Mouse (Mus musculus) hindbrain, embryonic 11.5 days (tissue): Measurements from ENCODE around the gene Junb. TPM values are rescaled to one million over a fixed set of nuclear protein-coding genes. Genes with fewer than 3 reads are reported as not detected.

ENCODE experiments used
- ATAC-seq: fragments of 200-750 bp; cut with Nextera tagmentation; 2 replicates; pipeline ENCODE4 v1.8.0; 2017; ENCODE audit warnings: mild to moderate bottlenecking, moderate TSS enrichment, moderate library complexity; ENCODE audit not compliant: low FRiP score
- DNase-seq: peaks from one replicate; pipeline ENCODE4 v3.0.0-alpha.2; 2015; ENCODE audit warnings: low spot score
- H3K27ac ChIP-seq: fragments of 300-500 bp; sonication (generic); 2 replicates; pipeline ENCODE4 v1.5.1; 2014; ENCODE audit warnings: mild to moderate bottlenecking, low read depth, low read length
- H3K27me3 ChIP-seq: fragments of 300-500 bp; sonication (generic); 2 replicates; pipeline ENCODE4 v1.6.1; 2014; ENCODE audit warnings: mild to moderate bottlenecking, low read length, moderate library complexity, mixed read lengths; ENCODE audit not compliant: control insufficient read depth, insufficient read depth
- H3K36me3 ChIP-seq: fragments of 300-500 bp; sonication (generic); 2 replicates; pipeline ENCODE4 v1.6.1; 2014; ENCODE audit warnings: mild to moderate bottlenecking, low read length, moderate library complexity, mixed read lengths; ENCODE audit not compliant: control insufficient read depth, insufficient read depth
- H3K4me1 ChIP-seq: fragments of 300-500 bp; sonication (generic); replicated peaks from 2 replicates; pipeline ENCODE4 v1.6.1; 2014; ENCODE audit warnings: low read length, mixed read lengths; ENCODE audit not compliant: control insufficient read depth, insufficient read depth
- H3K4me2 ChIP-seq: fragments of 300-500 bp; sonication (generic); replicated peaks from 2 replicates; pipeline ENCODE4 v1.6.1; 2014; ENCODE audit warnings: mild to moderate bottlenecking, low read depth, low read length
- H3K4me3 ChIP-seq: fragments of 300-500 bp; sonication (generic); 2 replicates; pipeline ENCODE4 v1.5.1; 2014; ENCODE audit warnings: low read depth, low read length
- H3K9ac ChIP-seq: fragments of 300-500 bp; sonication (generic); 2 replicates; pipeline ENCODE4 v1.6.1; 2014; ENCODE audit warnings: low read depth, low read length
- H3K9me3 ChIP-seq: fragments of 300-500 bp; sonication (generic); 2 replicates; pipeline ENCODE4 v1.6.1; 2016; ENCODE audit warnings: low read length; ENCODE audit not compliant: control insufficient read depth
- WGBS: fragments of 180-500 bp; shearing (Covaris S2); extraction: QIAGEN DNeasy Blood & Tissue Kit; methylation state at CpG from one replicate; pipeline ENCODE4 v1.1.7; 2014; 5-methylcytosine and 5-hydroxymethylcytosine counted together
- polyA plus RNA-seq: library from polyadenylated mRNA; unstranded; fragments of >200 nt; fragmentation: Nextera tagmentation; extraction: Ambion mirVana; gene quantifications from 2 replicates; pipeline ENCODE4 v1.2.1, GENCODE M21; 2014

The Junb gene
- polyA plus RNA-seq, 1 experiment from 2014 or later = 6.2 TPM

DNA sequence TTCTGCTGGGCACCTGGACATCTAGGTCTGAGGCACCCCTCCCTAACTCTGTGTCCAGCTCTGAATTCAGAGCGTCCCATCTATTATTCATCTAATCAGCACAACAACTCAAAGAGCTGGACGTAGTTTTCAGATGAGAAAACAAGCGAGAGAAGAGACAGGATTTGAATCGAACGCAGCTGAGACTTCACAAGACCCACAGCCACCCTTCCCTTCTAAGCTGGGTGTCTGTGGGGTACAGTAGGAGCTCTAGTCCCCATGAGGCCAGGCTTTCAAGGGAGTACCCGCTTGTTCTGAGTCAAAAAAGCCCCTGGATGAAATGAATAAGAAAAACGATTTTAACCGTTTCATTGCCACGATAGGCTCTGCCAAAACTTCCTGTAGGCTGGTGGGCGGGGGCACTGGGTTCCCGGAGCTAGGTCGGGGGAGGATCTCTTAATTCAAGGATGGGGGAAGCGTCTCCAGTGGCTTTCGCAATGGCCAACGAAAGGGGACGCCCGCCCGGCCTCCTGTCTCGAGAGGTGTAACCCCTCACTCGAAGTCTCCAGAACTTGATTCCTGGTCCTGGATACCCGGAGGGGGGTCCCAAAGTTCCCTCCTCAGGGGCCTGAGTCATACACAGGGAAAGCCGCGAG is 6.6 kb upstream of the Junb start:
- Histone ChIP-seq H3K4me2 (peak overlapping the region; percentile 88), H3K4me1 (peaks cover 18% of the 10 kb centered on the region), H3K9me3 (no peaks in the 10 kb centered on the region), H3K27me3 (peaks cover 33% of the 10 kb centered on the region), H3K27ac (0 out of 2 replicates have a peak overlapping the region, but pooled peaks have one; percentile 11), H3K9ac (peak overlapping the region; percentile 52), H3K36me3 (no peaks in the 10 kb centered on the region), H3K4me3 (peak overlapping the region; percentile 42)
- DNase-seq = peak; percentile 34
- WGBS = under 1% methylated on average over 23 of the region's 23 CpGs
- no peak for ATAC-seq

DNA sequence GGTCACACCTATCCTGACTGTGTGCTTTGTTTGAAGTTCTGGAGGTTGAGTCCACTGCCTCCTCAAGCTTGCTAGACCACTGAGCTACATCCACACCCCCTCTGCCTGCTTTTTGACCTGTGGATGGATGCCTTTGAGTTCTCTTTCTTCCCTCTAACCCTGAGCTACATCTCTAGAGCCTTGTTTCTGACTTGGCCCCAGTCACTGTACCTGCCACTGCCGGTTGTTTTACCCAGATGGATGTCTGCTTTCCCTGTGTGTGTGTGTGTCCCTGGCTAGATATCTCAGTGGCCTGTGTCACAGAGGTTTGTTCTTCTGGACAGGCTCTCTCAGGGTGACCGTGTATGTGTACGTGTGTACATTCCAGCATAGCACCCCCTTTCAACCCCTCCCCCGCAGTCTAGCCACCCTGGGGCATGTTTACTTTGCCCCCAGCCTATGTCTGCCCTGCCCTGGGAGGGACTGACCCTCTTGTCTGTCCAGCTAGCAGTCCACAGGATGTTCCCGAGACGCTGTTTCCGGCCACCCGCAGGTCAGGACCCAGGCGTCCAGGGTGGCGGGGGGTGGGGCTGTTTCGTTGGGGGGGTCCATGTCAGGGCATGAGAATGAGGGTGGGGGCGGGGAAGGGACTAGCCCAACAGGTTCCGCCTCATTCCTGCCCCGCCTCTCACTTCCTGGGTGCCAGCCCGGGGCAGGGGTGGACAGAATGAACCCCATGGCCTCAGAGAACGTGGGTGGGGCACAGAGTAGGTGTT is 6.0 kb upstream of the Junb start:
- no peak for ATAC-seq
- DNase-seq = no peak
- no peak overlapping the region for H3K27ac ChIP-seq
- no peak overlapping the region for H3K4me3 ChIP-seq
- H3K4me2 ChIP-seq = peak overlapping the region; percentile 88
- 10% methylated on average over 15 of the region's 16 CpGs for WGBS
- peaks cover 37% of the 10 kb centered on the region for H3K27me3 ChIP-seq
- peak overlapping the region; percentile 52; the same call in 1 of the 2 replicates for H3K9ac ChIP-seq
- H3K9me3 ChIP-seq = no peaks in the 10 kb centered on the region
- no peaks in the 10 kb centered on the region for H3K36me3 ChIP-seq
- peaks cover 22% of the 10 kb centered on the region for H3K4me1 ChIP-seq

DNA sequence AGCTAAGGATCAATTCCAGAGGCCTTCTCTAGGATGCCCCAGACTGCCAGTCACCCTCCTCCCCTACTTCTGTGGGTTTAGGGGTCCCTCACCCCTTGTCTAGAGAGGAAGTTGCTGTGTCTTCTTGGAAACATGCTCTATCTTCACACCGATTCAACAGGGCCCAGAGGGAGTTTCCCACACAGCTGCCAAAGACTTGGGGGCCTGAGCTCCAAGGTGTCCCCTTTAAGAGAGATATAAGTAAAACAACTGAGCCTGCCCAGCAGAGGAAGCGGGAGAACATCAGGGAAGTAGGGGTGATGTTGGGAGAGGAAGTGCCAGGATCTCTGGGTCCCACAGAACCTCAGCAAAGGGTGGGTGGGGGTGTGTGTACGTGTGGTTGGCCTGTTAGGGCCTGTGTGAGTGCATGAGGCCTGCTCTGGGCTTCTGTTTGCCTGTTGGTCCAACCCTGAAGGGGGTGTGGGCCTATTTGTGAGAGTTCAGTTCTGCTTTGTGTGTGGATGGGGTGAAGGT is 4.0 kb upstream of the Junb start:
- H3K9me3 ChIP-seq = no peaks in the 10 kb centered on the region
- H3K4me2 ChIP-seq = no peak overlapping the region
- DNase-seq (no peak), ATAC-seq (no peak)
- H3K4me1 ChIP-seq = peaks cover 26% of the 10 kb centered on the region
- H3K27me3 ChIP-seq = peaks cover 45% of the 10 kb centered on the region
- H3K9ac ChIP-seq = no peak overlapping the region
- WGBS = 60% methylated on average over 3 of the region's 3 CpGs
- no peaks in the 10 kb centered on the region for H3K36me3 ChIP-seq
- H3K4me3 ChIP-seq = no peak overlapping the region
- no peak overlapping the region for H3K27ac ChIP-seq

DNA sequence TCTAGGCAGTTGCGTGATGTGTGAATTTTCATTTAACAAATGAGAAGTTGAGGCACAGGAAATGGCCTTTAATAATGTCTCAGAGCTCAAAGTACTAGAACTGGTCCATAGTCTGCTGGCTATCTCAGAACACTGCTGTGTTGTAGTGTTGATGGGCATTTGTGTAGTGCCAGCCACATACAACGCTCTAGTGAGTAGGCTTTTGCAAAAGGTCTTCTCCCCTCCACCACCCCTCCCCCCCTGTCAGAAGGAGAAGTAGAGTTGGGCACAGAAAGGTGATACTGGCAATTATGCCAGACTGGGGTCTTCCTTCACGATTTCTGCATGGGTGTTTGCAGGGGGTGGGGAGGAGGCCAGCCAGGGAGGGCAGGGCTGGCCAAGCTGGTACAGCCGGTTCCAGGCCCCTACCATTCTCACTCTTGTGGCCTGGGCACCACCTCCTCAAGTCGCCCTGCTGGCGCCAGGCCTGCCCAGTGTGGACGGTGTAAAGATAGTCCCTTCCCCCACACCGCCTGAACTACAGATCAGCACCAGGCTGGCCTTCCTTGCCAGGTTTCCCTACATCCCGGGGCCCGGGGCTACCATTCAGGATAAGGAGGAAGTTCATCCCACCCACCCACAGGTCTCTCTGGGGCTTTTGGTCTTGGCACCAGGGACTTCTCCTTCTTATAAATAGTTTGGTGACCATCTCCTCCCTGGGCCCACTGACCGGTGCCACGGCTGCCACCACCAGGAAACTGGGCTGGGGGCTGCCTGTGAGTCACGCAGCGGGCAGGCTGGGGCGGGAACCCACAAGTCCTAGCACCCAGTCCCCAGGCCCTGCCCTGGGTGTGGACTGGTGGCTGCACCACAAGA is 3.4 kb upstream of the Junb start:
- H3K36me3 ChIP-seq = no peaks in the 10 kb centered on the region
- no peaks in the 10 kb centered on the region for H3K9me3 ChIP-seq
- H3K27me3 ChIP-seq = peaks cover 51% of the 10 kb centered on the region
- no peak overlapping the region for H3K4me2 ChIP-seq
- H3K9ac ChIP-seq = no peak overlapping the region
- H3K27ac ChIP-seq = no peak overlapping the region
- no peak overlapping the region for H3K4me3 ChIP-seq
- H3K4me1 ChIP-seq = peaks cover 31% of the 10 kb centered on the region
- no peak for DNase-seq
- WGBS = 81% methylated on average over 15 of the region's 15 CpGs
- ATAC-seq = no peak

DNA sequence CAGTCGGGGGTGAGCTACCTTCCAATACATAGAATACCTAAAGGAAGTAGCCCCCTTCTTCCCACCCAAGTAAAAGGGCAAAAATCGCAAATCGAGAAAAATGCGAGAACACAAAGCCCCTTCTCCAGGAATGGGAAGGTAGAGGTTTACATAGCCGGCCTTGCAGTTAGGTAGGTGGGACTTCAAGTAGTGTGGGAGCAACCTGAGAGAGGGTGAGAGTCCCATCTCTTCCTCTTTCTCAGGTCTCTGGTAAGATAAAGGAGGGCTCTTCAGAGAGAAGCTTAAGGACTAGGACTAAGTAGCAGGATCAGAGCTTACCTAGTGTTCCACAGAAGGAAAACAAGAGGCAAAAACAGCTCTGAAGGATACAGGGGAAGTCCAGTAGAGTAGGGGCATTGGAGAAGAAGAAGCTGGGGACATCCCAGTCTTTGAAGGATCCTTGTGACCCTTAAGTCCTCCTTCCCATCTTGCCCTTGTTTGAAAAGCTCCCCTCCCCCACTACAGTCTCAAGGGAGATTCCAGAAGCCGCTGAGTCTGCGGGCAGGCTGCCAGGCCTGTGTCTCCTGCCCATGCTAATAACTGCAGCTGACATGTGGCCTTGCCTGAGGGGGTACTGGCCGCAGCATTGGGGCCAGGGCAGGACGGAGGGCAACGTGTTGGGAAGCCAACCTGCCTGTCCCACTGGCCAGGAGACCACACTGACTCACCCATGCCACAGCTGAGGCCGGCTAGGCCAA is 2.3 kb upstream of the Junb start:
- no peak overlapping the region for H3K4me3 ChIP-seq
- H3K27ac ChIP-seq = 0 out of 2 replicates have a peak overlapping the region, but pooled peaks have one; percentile 10
- peaks cover 47% of the 10 kb centered on the region for H3K27me3 ChIP-seq
- 38% methylated on average over 11 of the region's 11 CpGs for WGBS
- DNase-seq (peak; percentile 40), ATAC-seq (no peak)
- H3K4me2 ChIP-seq = no peak overlapping the region
- no peaks in the 10 kb centered on the region for H3K9me3 ChIP-seq
- H3K36me3 ChIP-seq = no peaks in the 10 kb centered on the region
- H3K9ac ChIP-seq = peak overlapping the region; percentile 31; the same call in 1 of the 2 replicates
- peaks cover 35% of the 10 kb centered on the region for H3K4me1 ChIP-seq

DNA sequence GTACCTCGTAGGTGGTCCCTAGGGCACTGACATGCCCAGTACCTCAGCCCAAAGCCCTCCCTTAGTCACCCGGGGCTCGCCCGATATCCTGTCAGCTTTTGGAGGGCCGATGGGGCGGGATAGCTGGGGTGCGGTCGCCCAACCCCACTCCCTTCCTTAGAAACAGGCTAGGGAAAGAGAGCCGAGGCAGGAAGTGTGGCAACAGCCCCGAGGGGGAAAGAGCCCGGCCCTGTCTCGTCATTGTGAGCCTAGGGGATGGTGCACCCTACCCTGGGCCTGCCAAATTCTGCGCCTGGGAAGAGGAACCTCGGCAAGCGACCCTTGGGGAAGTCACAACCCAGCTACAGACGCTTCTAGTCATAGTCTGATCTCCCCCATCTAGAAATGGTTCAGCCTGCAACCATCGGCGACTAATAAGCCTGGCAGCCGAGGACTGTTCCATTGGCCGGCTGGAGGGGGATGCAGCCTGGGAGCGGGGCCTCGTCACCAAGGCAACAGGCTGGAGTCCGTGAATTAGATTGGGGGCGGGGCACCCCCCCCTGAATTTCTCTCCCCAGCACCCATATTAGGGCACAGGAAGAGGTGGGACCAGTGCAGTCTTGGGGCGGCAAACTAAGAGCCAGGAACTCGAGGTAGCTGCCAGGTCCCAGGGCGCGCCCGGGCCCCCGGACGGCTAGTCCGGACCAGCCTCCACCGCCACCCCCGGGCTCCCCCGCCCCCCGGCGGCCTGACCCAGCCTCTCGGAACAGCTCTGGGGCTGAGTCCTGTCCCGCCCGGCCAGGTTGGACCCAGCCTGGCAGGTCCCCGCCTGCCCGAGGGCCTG is 1.3 kb upstream of the Junb start:
- no peak overlapping the region for H3K27ac ChIP-seq
- H3K4me2 ChIP-seq = peak overlapping the region; percentile 83
- H3K4me3 ChIP-seq = peak overlapping the region; percentile 29
- WGBS = 1% methylated on average over 32 of the region's 42 CpGs
- H3K9me3 ChIP-seq = no peaks in the 10 kb centered on the region
- ATAC-seq (peak; percentile 23; the same call in 1 of the 2 replicates), DNase-seq (peak; percentile 86)
- H3K4me1 ChIP-seq = peaks cover 27% of the 10 kb centered on the region
- no peaks in the 10 kb centered on the region for H3K36me3 ChIP-seq
- H3K9ac ChIP-seq = peak overlapping the region; percentile 25; the same call in 1 of the 2 replicates
- H3K27me3 ChIP-seq = peaks cover 47% of the 10 kb centered on the region

DNA sequence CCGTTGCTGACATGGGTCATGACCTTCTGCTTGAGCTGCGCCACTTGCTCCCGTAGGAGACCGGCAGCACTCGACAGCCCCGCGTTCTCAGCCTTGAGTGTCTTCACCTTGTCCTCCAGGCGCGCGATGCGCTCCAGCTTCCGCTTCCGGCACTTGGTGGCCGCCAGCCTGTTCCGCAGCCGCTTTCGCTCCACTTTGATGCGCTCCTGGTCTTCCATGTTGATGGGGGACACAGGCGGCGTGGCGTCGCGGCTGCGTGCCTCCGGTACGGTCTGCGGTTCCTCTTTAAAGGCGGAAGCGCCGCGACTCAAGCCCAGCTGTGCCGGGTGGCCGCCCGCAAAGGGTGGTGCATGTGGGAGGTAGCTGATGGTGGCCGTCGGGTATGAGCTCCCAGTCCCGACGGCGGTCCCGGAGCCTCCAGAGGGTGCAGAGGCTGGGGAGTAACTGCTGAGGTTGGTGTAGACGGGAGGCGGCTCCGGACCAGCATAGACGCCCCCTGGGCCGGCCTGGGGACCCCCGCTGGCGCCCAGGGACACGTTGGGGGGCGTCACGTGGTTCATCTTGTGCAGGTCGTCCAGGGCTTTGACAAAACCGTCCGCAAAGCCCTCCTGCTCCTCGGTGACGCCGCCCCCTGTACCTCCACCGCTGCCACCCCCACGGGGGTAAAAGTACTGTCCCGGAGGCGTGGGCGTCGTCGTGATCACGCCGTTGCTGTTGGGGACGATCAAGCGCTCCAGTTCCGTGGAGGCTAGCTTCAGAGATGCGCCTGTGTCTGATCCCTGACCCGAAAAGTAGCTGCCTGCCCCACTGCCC is 877 bp downstream of the Junb start:
- Histone ChIP-seq H3K4me1 (peaks cover 23% of the 10 kb centered on the region), H3K4me3 (peak overlapping the region; percentile 44), H3K9me3 (no peaks in the 10 kb centered on the region), H3K36me3 (no peaks in the 10 kb centered on the region), H3K27me3 (peaks cover 41% of the 10 kb centered on the region), H3K4me2 (peak overlapping the region; percentile 83), H3K9ac (peak overlapping the region; percentile 58; the same call in 1 of the 2 replicates), H3K27ac (no peak overlapping the region)
- ATAC-seq (no peak), DNase-seq (peak; percentile 72)
- 2% methylated on average over 66 of the region's 70 CpGs for WGBS
